Mouse (Mus musculus) forebrain, embryonic 15.5 days (tissue): Measurements from ENCODE around the gene Gpx6. TPM values are rescaled to one million over a fixed set of nuclear protein-coding genes. Genes with fewer than 3 reads are reported as not detected.

Experiments
- ATAC-seq: fragments of 200-750 bp; cut with Nextera tagmentation; replicated peaks from 2 replicates; pipeline ENCODE4 v1.8.0; 2017; ENCODE audit warnings: mild to moderate bottlenecking, moderate TSS enrichment, moderate library complexity
- H3K27ac ChIP-seq: fragments of 300-500 bp; sonication (generic); replicated peaks from 2 replicates; pipeline ENCODE4 v1.5.1; 2015; ENCODE audit warnings: mild to moderate bottlenecking, inconsistent platforms
- H3K27me3 ChIP-seq: fragments of 300-500 bp; sonication (generic); 2 replicates; pipeline ENCODE4 v1.6.1; 2015; ENCODE audit warnings: inconsistent platforms
- H3K36me3 ChIP-seq: fragments of 300-500 bp; sonication (generic); 2 replicates; pipeline ENCODE4 v1.6.1; 2015; ENCODE audit warnings: mild to moderate bottlenecking, inconsistent platforms
- H3K4me1 ChIP-seq: fragments of 300-500 bp; sonication (generic); 2 replicates; pipeline ENCODE4 v1.6.1; 2015; ENCODE audit warnings: inconsistent platforms
- H3K4me2 ChIP-seq: fragments of 300-500 bp; sonication (generic); replicated peaks from 2 replicates; pipeline ENCODE4 v1.6.1; 2015; ENCODE audit warnings: mild to moderate bottlenecking, inconsistent platforms
- H3K4me3 ChIP-seq: fragments of 300-500 bp; sonication (generic); 2 replicates; pipeline ENCODE4 v1.5.1; 2015; ENCODE audit warnings: mild to moderate bottlenecking, inconsistent platforms
- H3K9ac ChIP-seq: fragments of 300-500 bp; sonication (generic); replicated peaks from 2 replicates; pipeline ENCODE4 v1.6.1; 2015; ENCODE audit warnings: mild to moderate bottlenecking, inconsistent platforms
- H3K9me3 ChIP-seq: fragments of 300-500 bp; sonication (generic); 2 replicates; pipeline ENCODE4 v1.6.1; 2016; ENCODE audit warnings: inconsistent platforms
- WGBS: fragments of 180-500 bp; shearing (Covaris S2); methylation state at CpG from one replicate; pipeline ENCODE4 v1.1.7; 2015; ENCODE audit warnings: mixed read lengths; 5-methylcytosine and 5-hydroxymethylcytosine counted together
- polyA plus RNA-seq: library from polyadenylated mRNA; unstranded; fragments of >200 nt; fragmentation: Nextera tagmentation; extraction: Ambion mirVana; gene quantifications from 2 replicates; pipeline ENCODE4 v1.2.1, GENCODE M21; 2015

Gene Gpx6
- polyA plus RNA-seq, 1 experiment from 2014 or later, result not detected

DNA sequence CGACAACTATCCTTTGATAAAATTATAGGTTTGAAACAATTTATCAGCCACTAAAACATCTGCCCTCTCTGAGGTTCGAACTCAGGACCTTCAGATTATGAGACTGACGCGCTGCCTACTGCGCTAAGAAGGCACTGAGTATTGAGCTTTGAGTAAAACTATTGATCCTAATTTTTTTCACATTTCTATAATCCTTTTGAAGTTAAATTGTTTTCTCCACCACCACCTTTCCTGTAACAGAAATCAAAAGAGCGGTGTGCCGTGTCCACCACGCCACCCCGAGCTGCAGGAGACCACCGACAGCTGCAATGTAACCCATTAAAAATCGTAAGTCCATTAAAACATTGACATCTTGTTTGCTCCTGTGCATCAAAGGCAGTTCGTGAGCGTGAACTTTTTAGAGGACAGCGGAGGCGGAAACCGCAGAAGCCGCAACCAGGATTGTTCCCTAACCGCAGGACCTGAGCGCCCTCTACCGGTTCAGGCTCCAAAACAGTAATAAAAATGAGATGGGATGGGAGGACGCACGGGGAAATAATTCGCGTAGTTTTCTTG is 14.8 kb downstream of the Gpx6 start:
- Histone ChIP-seq H3K27ac (no peak overlapping the region), H3K4me3 (peak overlapping the region; percentile 39), H3K4me1 (peaks cover 13% of the 10 kb centered on the region), H3K36me3 (no peaks in the 10 kb centered on the region), H3K9ac (peak overlapping the region; percentile 35), H3K27me3 (no peaks in the 10 kb centered on the region; the same call in 1 of the 2 replicates), H3K4me2 (peak overlapping the region; percentile 44), H3K9me3 (no peaks in the 10 kb centered on the region)
- WGBS, result under 1% methylated on average over 24 of the region's 24 CpGs
- peak; percentile 80 for ATAC-seq

DNA sequence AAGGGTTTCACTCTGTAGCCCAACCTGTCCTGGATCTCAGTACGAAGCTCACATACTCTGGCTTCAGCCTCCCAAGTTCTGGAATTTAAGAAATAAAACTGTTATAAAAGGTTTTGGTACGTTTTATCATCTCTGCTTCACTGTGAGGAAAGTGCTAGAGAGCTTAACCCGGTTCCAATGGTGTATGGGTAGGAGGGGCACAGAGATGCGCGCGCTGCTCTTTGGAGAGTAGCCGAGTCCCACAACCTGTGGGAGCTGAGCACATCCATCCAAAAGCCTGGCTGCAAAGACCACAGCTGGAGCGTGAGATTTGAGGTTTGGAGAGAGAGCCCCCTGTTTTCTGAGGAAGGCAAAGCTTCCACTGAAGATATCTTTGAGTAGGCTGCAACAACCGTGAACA is 15.5 kb downstream of the Gpx6 start:
- peak; percentile 71; the same call in 1 of the 2 replicates for ATAC-seq
- Histone ChIP-seq H3K27me3 (no peaks in the 10 kb centered on the region), H3K4me3 (peak overlapping the region; percentile 39), H3K36me3 (no peaks in the 10 kb centered on the region), H3K9ac (peak overlapping the region; percentile 14; the same call in 1 of the 2 replicates), H3K27ac (no peak overlapping the region), H3K4me1 (peaks cover 13% of the 10 kb centered on the region), H3K9me3 (no peaks in the 10 kb centered on the region), H3K4me2 (peak overlapping the region; percentile 44)
- WGBS, result under 1% methylated on average over 9 of the region's 9 CpGs

DNA sequence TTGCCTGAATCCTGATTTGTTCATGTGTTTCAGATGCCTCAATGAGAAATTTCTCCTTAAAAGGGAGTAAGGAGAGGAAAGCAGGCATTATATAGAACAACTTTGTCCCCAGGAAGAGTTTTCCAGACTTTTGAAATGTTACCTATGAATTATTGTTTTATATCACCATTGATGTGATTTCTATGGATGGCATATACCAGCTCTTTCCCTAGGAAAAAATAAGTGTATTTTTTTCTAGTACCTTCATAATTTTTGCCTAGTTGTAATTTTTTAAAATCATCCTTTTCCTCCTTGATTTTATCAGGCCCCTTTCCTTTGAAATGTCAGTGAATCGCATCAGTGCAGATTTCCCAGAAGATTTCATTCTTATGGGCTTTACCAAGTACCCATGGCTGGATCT is 34.7 kb downstream of the Gpx6 start, which contains the start of gene Olfr1367:
Olfr1367 (plus strand) TSS at position 301 of the 400 bp plus-strand sequence.
- H3K4me1 ChIP-seq, result no peaks in the 10 kb centered on the region
- no peak for ATAC-seq
- no peak within 1 kb of the TSS for H3K4me2 ChIP-seq
- H3K9me3 ChIP-seq, result no peaks in the 10 kb centered on the region
- WGBS, result 91% methylated on average over 1 of the region's 1 CpGs
- H3K27ac ChIP-seq, result no peak within 1 kb of the TSS
- no peaks in the 10 kb centered on the region for H3K27me3 ChIP-seq
- H3K4me3 ChIP-seq, result no peak within 1 kb of the TSS
- no peak within 1 kb of the TSS for H3K9ac ChIP-seq
- no peaks in the 10 kb centered on the region for H3K36me3 ChIP-seq

DNA sequence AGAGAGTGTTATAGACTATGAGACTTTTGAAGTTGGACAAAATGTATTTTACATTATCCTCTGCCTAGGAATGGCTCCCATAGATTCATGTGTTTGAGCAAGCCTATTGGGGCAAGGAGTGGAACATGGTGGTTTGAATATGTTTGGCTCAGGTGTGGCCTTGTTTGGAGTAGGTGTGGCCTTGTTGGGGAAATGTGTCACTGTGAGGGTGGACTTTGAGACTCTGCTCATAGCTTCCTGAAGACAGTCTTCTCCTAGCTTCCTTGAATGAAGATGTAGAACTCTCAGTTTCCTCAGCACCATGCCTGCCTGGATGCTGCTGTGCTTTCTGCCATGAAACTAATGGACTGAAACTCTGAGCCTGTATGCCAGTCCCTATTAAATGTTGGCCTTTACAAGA is 38.7 kb downstream of the Gpx6 start:
- Histone ChIP-seq H3K9me3 (no peaks in the 10 kb centered on the region), H3K27ac (no peak overlapping the region), H3K4me1 (no peaks in the 10 kb centered on the region), H3K36me3 (no peaks in the 10 kb centered on the region), H3K4me2 (no peak overlapping the region), H3K4me3 (no peak overlapping the region), H3K9ac (no peak overlapping the region), H3K27me3 (no peaks in the 10 kb centered on the region)
- no peak for ATAC-seq

DNA sequence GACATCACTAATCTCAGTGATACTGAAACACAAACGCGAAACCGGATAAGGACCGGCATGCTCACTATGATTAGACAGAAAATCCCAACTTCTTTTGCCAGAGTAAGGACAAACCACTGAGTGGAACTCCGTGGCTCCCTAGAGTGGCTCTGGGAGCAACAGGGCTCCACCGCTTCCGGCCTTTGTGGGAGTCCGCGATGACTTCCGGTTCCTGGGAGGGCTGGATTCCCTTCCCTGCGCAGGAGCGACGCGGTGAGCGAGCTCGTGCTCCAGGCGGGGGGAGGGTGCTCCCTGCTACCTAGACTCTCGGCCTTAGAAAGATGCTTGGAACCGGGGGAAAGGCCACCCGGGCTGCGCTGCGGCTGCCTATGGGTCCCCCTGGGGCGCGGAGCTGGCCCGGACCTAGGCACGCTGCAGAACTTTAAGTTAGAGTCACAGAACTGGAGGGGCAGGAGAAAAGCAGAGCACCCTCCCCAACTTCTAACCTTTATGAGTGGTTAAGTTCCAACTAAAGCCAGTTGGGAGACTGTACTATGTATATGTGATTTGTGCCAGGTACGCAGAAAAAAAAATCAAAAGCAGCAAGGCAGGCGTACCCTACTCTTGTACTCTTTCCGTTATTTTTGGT is 50.8 kb downstream of the Gpx6 start, which contains the start of gene Zscan12:
Zscan12 (plus strand) TSS at position 200 of the 628 bp plus-strand sequence.
- WGBS, result under 1% methylated on average over 29 of the region's 29 CpGs
- H3K4me1 ChIP-seq, result peaks cover 27% of the 10 kb centered on the region

DNA sequence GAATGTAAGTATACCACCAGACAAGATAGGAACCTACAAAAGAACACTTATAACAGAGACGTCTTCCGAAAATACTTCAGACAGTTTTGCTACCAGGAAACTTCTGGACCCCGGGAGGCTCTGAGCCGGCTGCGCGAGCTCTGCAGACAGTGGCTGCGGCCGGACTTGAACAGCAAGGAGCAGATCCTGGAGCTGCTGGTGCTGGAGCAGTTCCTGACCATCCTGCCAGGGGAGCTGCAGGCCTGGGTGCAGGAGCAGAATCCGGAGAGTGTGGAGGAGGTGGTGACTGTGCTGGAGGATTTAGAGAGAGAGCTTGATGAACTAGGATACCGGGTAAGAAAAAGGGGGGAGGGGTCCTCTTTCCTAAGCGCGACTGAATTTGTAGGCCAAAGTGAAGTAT is 51.8 kb downstream of the Gpx6 start:
- 67% methylated on average over 12 of the region's 12 CpGs for WGBS
- Histone ChIP-seq H3K36me3 (peaks cover 9% of the 10 kb centered on the region), H3K4me3 (peak overlapping the region; percentile 64), H3K9ac (peak overlapping the region; percentile 79; the same call in 1 of the 2 replicates), H3K27ac (no peak overlapping the region), H3K9me3 (no peaks in the 10 kb centered on the region), H3K4me1 (peaks cover 27% of the 10 kb centered on the region), H3K27me3 (no peaks in the 10 kb centered on the region), H3K4me2 (peak overlapping the region; percentile 64)
- no peak for ATAC-seq

More for the DNA sequence above, 50.8 kb downstream of the Gpx6 start, which contains the start of gene Zscan12:
- H3K9me3 ChIP-seq, result no peaks in the 10 kb centered on the region
- peak within 1 kb of the TSS; percentile 64 for H3K4me3 ChIP-seq
- H3K27me3 ChIP-seq, result no peaks in the 10 kb centered on the region
- peak within 1 kb of the TSS; percentile 33 for H3K27ac ChIP-seq
- peak within 1 kb of the TSS; percentile 79 for H3K9ac ChIP-seq
- peaks cover 5% of the 10 kb centered on the region; the same call in 1 of the 2 replicates for H3K36me3 ChIP-seq
- peak within 1 kb of the TSS; percentile 64 for H3K4me2 ChIP-seq
- peak; percentile 100 for ATAC-seq

DNA sequence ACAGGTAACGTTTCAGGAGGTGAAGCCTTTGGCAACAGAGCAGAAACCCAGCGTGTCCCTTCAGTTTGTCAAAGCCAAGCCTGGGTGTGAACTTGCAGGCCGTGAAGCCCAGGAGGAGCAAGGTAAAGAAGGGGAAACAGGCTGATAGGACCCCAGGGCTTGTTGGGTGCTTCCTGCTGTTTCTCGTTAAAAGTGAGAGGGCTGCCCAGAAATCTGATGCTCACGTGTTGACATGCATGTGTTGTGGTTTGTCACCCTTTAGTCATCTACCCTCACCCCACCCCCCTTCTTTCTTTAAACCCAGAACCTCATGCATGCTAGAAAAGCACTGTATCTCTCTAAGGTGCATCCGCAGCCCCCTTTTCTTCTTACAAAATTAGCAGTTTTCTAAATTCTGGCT is 54.7 kb downstream of the Gpx6 start:
- no peak overlapping the region for H3K9ac ChIP-seq
- peaks cover 27% of the 10 kb centered on the region for H3K4me1 ChIP-seq
- H3K4me2 ChIP-seq, result no peak overlapping the region
- H3K4me3 ChIP-seq, result no peak overlapping the region
- peaks cover 34% of the 10 kb centered on the region for H3K36me3 ChIP-seq
- no peak overlapping the region for H3K27ac ChIP-seq
- ATAC-seq, result no peak
- 81% methylated on average over 6 of the region's 6 CpGs for WGBS
- no peaks in the 10 kb centered on the region for H3K9me3 ChIP-seq
- no peaks in the 10 kb centered on the region for H3K27me3 ChIP-seq

Other genes starting within 250 kb of the Gpx6 start
- not detected in 2 replicates for gene Olfr1370, start 237.2 kb upstream of the Gpx6 start, polyA plus RNA-seq
- 0.06 TPM in 1 of 2 replicates, not detected in the other for gene Olfr1369-ps1, start 200.6 kb upstream of the Gpx6 start, polyA plus RNA-seq
- gene Olfr263, start 182.5 kb upstream of the Gpx6 start, polyA plus RNA-seq, result not detected in 2 replicates
- gene Olfr1368, start 166.3 kb upstream of the Gpx6 start, polyA plus RNA-seq, result not detected in 2 replicates
- 98.8 and 101 TPM in 2 replicates for gene Trim27, start 132.7 kb upstream of the Gpx6 start, polyA plus RNA-seq
- gene Gpx5, start 19.4 kb upstream of the Gpx6 start, polyA plus RNA-seq, result not detected in 2 replicates
- not detected in 2 replicates for gene Olfr1367, start 34.8 kb downstream of the Gpx6 start, polyA plus RNA-seq
- 16.4 and 16.7 TPM in 2 replicates for gene Zscan12, start 50.7 kb downstream of the Gpx6 start, polyA plus RNA-seq
- gene Zkscan3, start 90.6 kb downstream of the Gpx6 start, polyA plus RNA-seq, result 94.1 and 98.8 TPM in 2 replicates
- 2.8 and 3.5 TPM in 2 replicates for gene Pgbd1, start 128.9 kb downstream of the Gpx6 start, polyA plus RNA-seq
- gene Zscan26, start 141.6 kb downstream of the Gpx6 start, polyA plus RNA-seq, result 19.3 and 20.8 TPM in 2 replicates
- gene Nkapl, start 156.4 kb downstream of the Gpx6 start, polyA plus RNA-seq, result 3.4 and 3.5 TPM in 2 replicates
- 9.4 and 11.0 TPM in 2 replicates for gene Zkscan4, start 166.8 kb downstream of the Gpx6 start, polyA plus RNA-seq
- gene Gm10065, start 167.3 kb downstream of the Gpx6 start, polyA plus RNA-seq, result not detected in 2 replicates
- gene AK157302, start 183.1 kb downstream of the Gpx6 start, polyA plus RNA-seq, result 0.23 and 0.24 TPM in 2 replicates
- gene Gm11273, start 189.3 kb downstream of the Gpx6 start, polyA plus RNA-seq, result 4.5 and 8.2 TPM in 2 replicates
- gene Zkscan8, start 219.0 kb downstream of the Gpx6 start, polyA plus RNA-seq, result 4.9 and 5.4 TPM in 2 replicates
- 0.14 and 0.28 TPM in 2 replicates for gene Olfr1366, start 230.7 kb downstream of the Gpx6 start, polyA plus RNA-seq
- gene Olfr1535, start 247.8 kb downstream of the Gpx6 start, polyA plus RNA-seq, result 0.06 TPM in 1 of 2 replicates, not detected in the other